Mouse (Mus musculus): ENCODE data around the gene Il10. TPM values are rescaled to one million over a fixed set of nuclear protein-coding genes. Genes with fewer than 3 reads are reported as not detected.

The Il10 gene
- polyA plus RNA-seq, 1 experiment from 2014 or later, result not detected

DNA sequence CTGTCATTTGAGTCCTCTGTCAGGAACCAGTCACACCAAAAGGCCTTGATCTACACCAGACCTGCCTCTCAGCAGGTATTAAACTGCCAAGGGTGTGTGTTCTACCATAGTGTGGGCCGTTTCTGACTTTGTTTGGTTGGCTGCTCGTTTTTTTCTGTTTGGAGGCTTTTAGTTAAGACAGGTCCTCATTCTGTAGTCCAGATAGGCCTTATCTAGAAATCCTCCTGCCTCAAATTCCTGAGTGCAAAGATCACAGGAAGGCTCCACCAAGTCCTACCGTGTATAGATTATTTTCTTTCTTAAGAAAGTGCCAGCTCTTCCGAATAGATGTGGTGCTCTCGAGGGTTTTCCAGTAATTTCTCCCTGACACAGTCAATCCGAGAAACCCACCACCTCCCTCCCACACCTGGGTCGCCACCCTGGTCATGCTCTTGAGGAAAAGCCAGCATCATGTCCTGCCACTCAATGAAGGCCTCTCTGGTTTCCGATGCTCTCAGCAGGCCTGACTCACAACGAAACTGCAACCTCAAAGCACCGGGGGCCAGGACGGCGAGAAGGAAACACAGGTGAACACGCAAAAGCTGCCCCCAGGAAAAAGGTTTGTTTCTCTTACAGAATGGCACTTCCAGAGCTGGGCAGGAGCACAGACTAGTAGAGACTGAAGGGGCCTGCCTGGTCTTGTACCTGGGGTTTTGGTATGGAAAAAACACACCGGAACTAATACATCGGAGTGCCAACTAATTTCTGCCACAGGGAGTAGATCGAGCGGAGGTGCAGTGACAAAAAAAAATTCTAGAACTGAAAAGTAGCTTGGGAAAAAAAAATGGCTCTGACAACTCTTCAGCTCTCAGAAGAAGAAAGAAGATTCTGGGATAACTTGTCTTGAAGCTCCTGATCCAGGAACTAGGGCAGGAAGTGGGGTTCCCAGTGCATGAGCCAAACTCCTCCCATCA lies 9.2 kb upstream of the Il10 start:
- H3K4me2 ChIP-seq (ENCODE audit: low read length), result no peak overlapping the region
- no peak overlapping the region for H3K9ac ChIP-seq (ENCODE audit: low read length)
- H3K4me1 ChIP-seq (replicated peaks; ENCODE audit: control insufficient read depth, insufficient read depth, low read length), result no peaks in the 10 kb centered on the region
- no peak overlapping the region for H3K27ac ChIP-seq (ENCODE audit: low read depth)
- WGBS, result 76% methylated on average over 17 of the region's 17 CpGs
- DNase-seq (ENCODE audit: low spot score) (no peak), ATAC-seq (replicated peaks; ENCODE audit: low FRiP score, low TSS enrichment, low read depth) (no peak)
- H3K27me3 ChIP-seq (replicated peaks; ENCODE audit: control insufficient read depth, insufficient read depth, low read length), result no peaks in the 10 kb centered on the region
- no peaks in the 10 kb centered on the region for H3K36me3 ChIP-seq (ENCODE audit: control insufficient read depth, insufficient read depth, low read length)
- no peaks in the 10 kb centered on the region for H3K9me3 ChIP-seq (ENCODE audit: control insufficient read depth, low read length)
- no peak overlapping the region for H3K4me3 ChIP-seq (ENCODE audit: low read depth, low read length)

DNA sequence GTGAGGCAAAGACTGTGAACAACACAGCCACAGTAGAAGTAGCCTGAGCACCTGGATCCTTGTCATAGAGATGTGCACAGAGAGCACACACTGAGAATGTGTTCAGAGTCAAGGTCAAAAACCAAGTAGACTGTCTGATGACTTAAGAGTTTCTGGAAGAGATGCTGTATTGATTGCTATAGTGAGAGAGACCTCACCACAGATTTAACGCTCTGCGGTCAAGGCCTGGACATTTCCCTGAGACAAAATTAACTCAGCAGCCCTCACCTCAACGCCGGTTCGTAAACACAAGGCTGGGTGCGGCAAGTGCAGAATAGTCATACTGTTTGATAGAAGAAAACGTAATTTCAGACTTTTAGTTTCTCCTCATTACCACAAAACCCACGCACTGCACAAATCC lies 7.2 kb upstream of the Il10 start:
- Histone ChIP-seq H3K27me3 (replicated peaks; ENCODE audit: control insufficient read depth, insufficient read depth, low read length) (no peaks in the 10 kb centered on the region), H3K9ac (ENCODE audit: low read length) (no peak overlapping the region), H3K9me3 (ENCODE audit: control insufficient read depth, low read length) (no peaks in the 10 kb centered on the region), H3K4me3 (ENCODE audit: low read depth, low read length) (no peak overlapping the region), H3K36me3 (ENCODE audit: control insufficient read depth, insufficient read depth, low read length) (no peaks in the 10 kb centered on the region), H3K27ac (ENCODE audit: low read depth) (no peak overlapping the region), H3K4me1 (replicated peaks; ENCODE audit: control insufficient read depth, insufficient read depth, low read length) (no peaks in the 10 kb centered on the region), H3K4me2 (ENCODE audit: low read length) (no peak overlapping the region)
- DNase-seq (ENCODE audit: low spot score) (no peak), ATAC-seq (replicated peaks; ENCODE audit: low FRiP score, low TSS enrichment, low read depth) (no peak)
- 88% methylated on average over 8 of the region's 8 CpGs for WGBS

DNA sequence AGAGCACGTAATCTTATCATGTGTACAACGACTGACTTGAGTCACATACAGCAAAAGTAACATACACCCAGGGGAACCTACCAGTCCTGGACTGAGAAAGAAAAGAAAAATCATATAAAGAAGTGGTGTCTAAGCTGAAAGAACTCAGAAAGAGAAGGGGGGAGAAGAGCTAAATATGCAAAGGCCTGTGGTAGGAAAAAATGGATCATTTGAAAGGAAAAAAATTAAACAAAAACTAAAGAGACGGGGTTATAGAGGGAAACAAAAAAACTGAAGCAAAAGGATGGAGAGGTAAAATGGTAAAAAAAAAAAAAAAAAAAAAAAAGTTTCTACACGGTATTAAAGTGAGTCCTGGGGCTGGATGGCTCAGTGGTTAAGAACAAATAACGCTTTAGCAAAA lies 5.7 kb upstream of the Il10 start:
- H3K27me3 ChIP-seq (replicated peaks; ENCODE audit: control insufficient read depth, insufficient read depth, low read length), result no peaks in the 10 kb centered on the region
- no peaks in the 10 kb centered on the region for H3K36me3 ChIP-seq (ENCODE audit: control insufficient read depth, insufficient read depth, low read length)
- H3K27ac ChIP-seq (ENCODE audit: low read depth), result no peak overlapping the region
- WGBS, result 93% methylated on average over 5 of the region's 5 CpGs
- no peak for ATAC-seq (replicated peaks; ENCODE audit: low FRiP score, low TSS enrichment, low read depth)
- H3K9ac ChIP-seq (ENCODE audit: low read length), result no peak overlapping the region
- no peaks in the 10 kb centered on the region for H3K9me3 ChIP-seq (ENCODE audit: control insufficient read depth, low read length)
- H3K4me3 ChIP-seq (ENCODE audit: low read depth, low read length), result no peak overlapping the region
- no peaks in the 10 kb centered on the region for H3K4me1 ChIP-seq (replicated peaks; ENCODE audit: control insufficient read depth, insufficient read depth, low read length)
- H3K4me2 ChIP-seq (ENCODE audit: low read length), result no peak overlapping the region
- DNase-seq (ENCODE audit: low spot score), result no peak

DNA sequence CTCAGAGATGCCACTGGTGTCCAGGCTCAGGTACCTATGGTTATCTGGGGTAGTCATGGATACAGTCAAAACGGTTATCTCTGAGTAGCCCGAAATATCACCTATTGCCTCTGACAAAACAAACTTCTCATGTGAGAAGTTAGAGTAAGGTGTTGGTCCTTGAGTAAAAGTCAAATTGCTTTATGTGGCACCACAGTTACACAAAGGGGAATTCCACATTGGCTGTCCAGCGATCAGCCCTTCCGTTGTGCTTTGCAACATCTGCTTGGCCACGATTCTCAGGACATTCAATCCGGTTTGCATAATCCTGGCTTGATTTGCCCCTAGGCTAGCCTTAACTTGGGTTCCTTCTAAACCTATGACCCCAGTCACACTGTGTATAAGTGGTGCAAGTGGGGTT lies 4.4 kb upstream of the Il10 start:
- no peaks in the 10 kb centered on the region for H3K27me3 ChIP-seq (replicated peaks; ENCODE audit: control insufficient read depth, insufficient read depth, low read length)
- no peak overlapping the region for H3K4me3 ChIP-seq (ENCODE audit: low read depth, low read length)
- no peak overlapping the region for H3K9ac ChIP-seq (ENCODE audit: low read length)
- WGBS, result 91% methylated on average over 6 of the region's 6 CpGs
- H3K9me3 ChIP-seq (ENCODE audit: control insufficient read depth, low read length), result no peaks in the 10 kb centered on the region
- no peak overlapping the region for H3K4me2 ChIP-seq (ENCODE audit: low read length)
- DNase-seq (ENCODE audit: low spot score) (no peak), ATAC-seq (replicated peaks; ENCODE audit: low FRiP score, low TSS enrichment, low read depth) (no peak)
- no peak overlapping the region for H3K27ac ChIP-seq (ENCODE audit: low read depth)
- H3K36me3 ChIP-seq (ENCODE audit: control insufficient read depth, insufficient read depth, low read length), result no peaks in the 10 kb centered on the region
- H3K4me1 ChIP-seq (replicated peaks; ENCODE audit: control insufficient read depth, insufficient read depth, low read length), result no peaks in the 10 kb centered on the region

DNA sequence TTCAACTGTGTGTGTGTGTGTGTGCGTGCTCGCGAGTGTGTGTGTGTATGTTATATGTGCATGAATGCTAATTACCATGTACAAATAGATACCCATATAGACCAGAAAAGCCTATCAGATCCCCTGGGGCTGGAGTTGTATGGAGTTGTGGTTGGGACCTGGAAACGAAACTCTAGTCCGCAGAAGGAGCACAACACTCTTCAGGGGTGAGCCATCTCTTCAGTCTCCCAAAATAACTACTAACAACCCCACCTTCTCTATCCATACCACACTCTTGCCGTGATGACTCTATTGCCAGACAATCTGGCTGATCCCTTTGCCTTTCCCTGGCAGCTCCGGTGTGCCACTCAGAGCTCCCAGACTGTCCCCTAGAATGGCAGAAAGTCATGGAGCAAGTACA lies 3.8 kb upstream of the Il10 start:
- H3K4me3 ChIP-seq (ENCODE audit: low read depth, low read length), result no peak overlapping the region
- WGBS, result 94% methylated on average over 7 of the region's 7 CpGs

DNA sequence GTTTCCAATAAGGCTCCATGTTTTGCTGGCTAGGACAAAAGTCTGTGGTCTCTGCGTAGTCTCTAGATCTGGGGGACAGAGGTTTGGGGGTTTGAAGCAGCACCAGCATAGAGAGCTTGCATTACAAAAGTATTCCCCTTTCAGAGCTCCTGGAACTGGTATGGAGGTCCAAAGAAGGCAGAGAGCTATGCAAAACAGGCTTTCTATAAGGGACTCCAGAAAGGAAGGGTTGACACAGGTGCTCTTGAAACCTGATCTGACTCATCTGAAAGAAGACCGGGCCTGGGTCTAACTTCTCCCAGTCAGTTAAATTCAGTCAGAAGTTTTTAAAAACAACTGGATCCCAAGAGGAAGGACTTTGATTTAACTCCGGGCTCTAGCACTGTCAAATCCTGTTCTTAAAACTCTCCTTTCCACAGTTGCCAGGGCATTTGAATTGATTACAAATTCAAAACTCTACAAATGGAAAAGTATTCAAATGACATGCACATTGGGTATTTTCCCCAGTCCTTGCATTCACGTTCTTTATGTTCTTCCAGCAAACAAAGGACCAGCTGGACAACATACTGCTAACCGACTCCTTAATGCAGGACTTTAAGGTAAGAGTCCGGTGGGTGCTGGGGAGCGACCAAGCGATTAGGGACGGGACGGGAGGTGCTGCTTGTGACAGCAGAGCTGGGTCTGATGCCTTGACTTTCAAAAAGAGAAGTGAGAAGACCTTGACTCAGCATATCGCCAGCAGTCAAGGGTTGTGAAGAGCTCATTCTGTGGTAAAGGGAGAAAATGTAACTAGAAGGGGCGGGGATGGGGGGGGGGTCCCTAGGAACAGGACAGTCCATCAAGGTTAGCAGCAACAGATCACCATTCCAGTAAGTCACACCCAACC lies 1.0 kb downstream of the Il10 start:
- H3K27ac ChIP-seq (ENCODE audit: low read depth), result no peak overlapping the region
- H3K4me2 ChIP-seq (ENCODE audit: low read length), result no peak overlapping the region
- 53% methylated on average over 12 of the region's 12 CpGs for WGBS
- no peaks in the 10 kb centered on the region for H3K36me3 ChIP-seq (ENCODE audit: control insufficient read depth, insufficient read depth, low read length)
- H3K9me3 ChIP-seq (ENCODE audit: control insufficient read depth, low read length), result no peaks in the 10 kb centered on the region
- H3K27me3 ChIP-seq (replicated peaks; ENCODE audit: control insufficient read depth, insufficient read depth, low read length), result no peaks in the 10 kb centered on the region
- H3K4me1 ChIP-seq (replicated peaks; ENCODE audit: control insufficient read depth, insufficient read depth, low read length), result no peaks in the 10 kb centered on the region
- ATAC-seq (replicated peaks; ENCODE audit: low FRiP score, low TSS enrichment, low read depth) (no peak), DNase-seq (ENCODE audit: low spot score) (no peak)
- H3K4me3 ChIP-seq (ENCODE audit: low read depth, low read length), result no peak overlapping the region
- H3K9ac ChIP-seq (ENCODE audit: low read length), result no peak overlapping the region

More for the DNA sequence above, 3.8 kb upstream of the Il10 start:
- no peaks in the 10 kb centered on the region for H3K4me1 ChIP-seq (replicated peaks; ENCODE audit: control insufficient read depth, insufficient read depth, low read length)
- no peak overlapping the region for H3K9ac ChIP-seq (ENCODE audit: low read length)
- H3K27ac ChIP-seq (ENCODE audit: low read depth), result no peak overlapping the region
- ATAC-seq (replicated peaks; ENCODE audit: low FRiP score, low TSS enrichment, low read depth), result no peak
- H3K4me2 ChIP-seq (ENCODE audit: low read length), result no peak overlapping the region
- H3K27me3 ChIP-seq (replicated peaks; ENCODE audit: control insufficient read depth, insufficient read depth, low read length), result no peaks in the 10 kb centered on the region
- no peak for DNase-seq (ENCODE audit: low spot score)
- H3K36me3 ChIP-seq (ENCODE audit: control insufficient read depth, insufficient read depth, low read length), result no peaks in the 10 kb centered on the region
- no peaks in the 10 kb centered on the region for H3K9me3 ChIP-seq (ENCODE audit: control insufficient read depth, low read length)

DNA sequence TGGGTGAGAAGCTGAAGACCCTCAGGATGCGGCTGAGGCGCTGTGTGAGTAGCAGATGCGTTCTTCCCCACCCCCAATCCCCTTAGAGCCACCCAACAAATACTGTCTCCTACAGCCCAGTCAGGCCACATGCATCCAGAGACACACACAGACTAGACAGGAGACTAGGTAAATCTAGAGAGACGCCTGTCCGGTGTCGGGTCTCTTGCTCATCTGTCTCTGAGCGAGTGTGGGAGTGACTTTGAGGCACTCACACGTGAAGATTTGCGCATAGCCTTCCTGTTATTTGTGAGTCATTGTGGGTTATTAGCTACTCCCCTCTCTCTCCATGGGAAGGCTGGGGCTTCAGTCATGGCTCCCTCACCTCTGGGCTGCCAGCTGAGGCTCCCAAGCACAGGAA lies 1.8 kb downstream of the Il10 start:
- Histone ChIP-seq H3K9ac (ENCODE audit: low read length) (no peak overlapping the region), H3K36me3 (ENCODE audit: control insufficient read depth, insufficient read depth, low read length) (no peaks in the 10 kb centered on the region), H3K27ac (ENCODE audit: low read depth) (no peak overlapping the region), H3K4me1 (replicated peaks; ENCODE audit: control insufficient read depth, insufficient read depth, low read length) (no peaks in the 10 kb centered on the region), H3K4me3 (ENCODE audit: low read depth, low read length) (no peak overlapping the region), H3K27me3 (replicated peaks; ENCODE audit: control insufficient read depth, insufficient read depth, low read length) (no peaks in the 10 kb centered on the region), H3K9me3 (ENCODE audit: control insufficient read depth, low read length) (no peaks in the 10 kb centered on the region), H3K4me2 (ENCODE audit: low read length) (no peak overlapping the region)
- ATAC-seq (replicated peaks; ENCODE audit: low FRiP score, low TSS enrichment, low read depth) (no peak), DNase-seq (ENCODE audit: low spot score) (no peak)
- 69% methylated on average over 9 of the region's 9 CpGs for WGBS

DNA sequence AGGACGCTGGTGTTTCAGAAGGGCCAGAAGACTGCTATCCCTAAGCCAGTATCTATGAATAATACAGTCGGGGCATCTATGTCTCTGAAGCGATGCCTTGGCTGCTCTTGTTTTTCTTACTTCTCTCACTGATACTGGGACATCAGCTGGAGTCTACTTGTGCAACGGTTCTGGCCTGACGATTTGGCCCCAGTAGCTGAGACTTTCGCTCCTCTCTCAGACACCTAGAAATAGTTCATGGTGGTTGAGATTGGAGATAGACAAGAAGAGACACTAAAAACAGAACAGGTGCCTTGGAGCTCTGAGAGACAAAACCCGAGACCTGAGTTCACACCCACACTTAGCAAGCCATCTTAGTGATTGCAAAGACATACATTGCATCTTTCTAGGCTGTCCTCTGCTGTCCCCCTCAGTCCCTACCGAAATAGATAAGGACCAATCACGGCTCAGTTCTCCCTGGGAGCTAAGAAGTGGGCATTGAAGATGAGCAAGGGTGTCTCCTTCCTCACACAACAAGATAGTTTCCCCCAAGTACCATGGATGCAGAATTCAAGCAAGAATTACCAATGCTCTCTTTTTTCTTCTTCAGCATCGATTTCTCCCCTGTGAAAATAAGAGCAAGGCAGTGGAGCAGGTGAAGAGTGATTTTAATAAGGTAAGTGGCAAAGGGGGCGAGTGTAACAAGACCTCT lies 2.4 kb downstream of the Il10 start:
- H3K9me3 ChIP-seq (ENCODE audit: control insufficient read depth, low read length), result no peaks in the 10 kb centered on the region
- no peaks in the 10 kb centered on the region for H3K36me3 ChIP-seq (ENCODE audit: control insufficient read depth, insufficient read depth, low read length)
- ATAC-seq (replicated peaks; ENCODE audit: low FRiP score, low TSS enrichment, low read depth) (no peak), DNase-seq (ENCODE audit: low spot score) (no peak)
- H3K27me3 ChIP-seq (replicated peaks; ENCODE audit: control insufficient read depth, insufficient read depth, low read length), result no peaks in the 10 kb centered on the region
- H3K27ac ChIP-seq (ENCODE audit: low read depth), result no peak overlapping the region
- 74% methylated on average over 11 of the region's 11 CpGs for WGBS
- no peaks in the 10 kb centered on the region for H3K4me1 ChIP-seq (replicated peaks; ENCODE audit: control insufficient read depth, insufficient read depth, low read length)
- H3K9ac ChIP-seq (ENCODE audit: low read length), result no peak overlapping the region
- no peak overlapping the region for H3K4me3 ChIP-seq (ENCODE audit: low read depth, low read length)
- no peak overlapping the region for H3K4me2 ChIP-seq (ENCODE audit: low read length)

All from intestine, embryonic 14.5 days (tissue).